Mouse (Mus musculus) E14TG2a.4 (cell line): ENCODE results near the gene Svbp.

ENCODE experiments used
- CTCF ChIP-seq: conservative IDR thresholded peaks from 2 replicates; pipeline ENCODE4 v1.5.1; 2014; ENCODE audit warnings: low read length
- NANOG ChIP-seq: IDR thresholded peaks from 2 replicates; pipeline ENCODE4 v1.6.1; 2014; ENCODE audit warnings: borderline replicate concordance, low read length, mixed read lengths
- POU5F1 ChIP-seq: IDR thresholded peaks from 2 replicates; pipeline ENCODE4 v1.6.1; 2014; ENCODE audit warnings: low read length, borderline replicate concordance

- TF ChIP-seq CTCF (no peak), POU5F1 (no peak), NANOG (no peak)
Measured at GRCm38 (mm10) chr4:119161358-119161757, 33.7 kb upstream of the Svbp start.
